Comparison of ENCODE assay signal across 8 mouse cellular contexts in genomic region chr8:26698580-26698979, GRCm38 (mm10).
DNase-seq lines count a peak whose midpoint lies in the region; ATAC-seq and TF ChIP-seq lines count a peak whose summit lies in the region.

No protein-coding gene starts in this region.

- DNase-seq in liver, adult 2 months (ENCODE audit: extremely low read depth, low read depth, low spot score), result peak; percentile 60
- DNase-seq in liver, embryonic 11.5 days (ENCODE audit: low spot score), result no peak
- DNase-seq in heart, postnatal 10 days, result peak; percentile 13 to 18
- DNase-seq in lung, postnatal 10 days, result peak; percentile 50
- peak; percentile 5 to 10 for DNase-seq in thymus, postnatal 10 days (ENCODE audit: low spot score in 2 of 2)
- no peak for DNase-seq in cerebellum, postnatal 14 days
- DNase-seq in urinary bladder, postnatal 25 days (ENCODE audit: low spot score), result no peak

- H3K27me3 ChIP-seq in liver, adult 2 months (ENCODE audit: control insufficient read depth, insufficient read depth, low read length), result peaks cover 2% of the 10 kb centered on the region; the same call in 1 of the 2 replicates
- H3K27me3 ChIP-seq in liver, embryonic 11.5 days (replicated peaks; ENCODE audit: control insufficient read depth, insufficient read depth, low read length), result no peaks in the 10 kb centered on the region
- peaks cover 12% of the 10 kb centered on the region for H3K27me3 ChIP-seq in neural tube, embryonic 15.5 days (replicated peaks)

- H3K9me3 ChIP-seq in liver, embryonic 11.5 days (ENCODE audit: control insufficient read depth, low read length), result no peaks in the 10 kb centered on the region
- H3K9me3 ChIP-seq in neural tube, embryonic 15.5 days (replicated peaks), result no peaks in the 10 kb centered on the region

- H3K4me2 ChIP-seq in liver, embryonic 11.5 days, result no peak overlapping the region
- H3K4me2 ChIP-seq in neural tube, embryonic 15.5 days, result no peak overlapping the region

- no peaks in the 10 kb centered on the region for H3K36me3 ChIP-seq in liver, adult 2 months (ENCODE audit: control insufficient read depth, insufficient read depth, low read length)
- no peaks in the 10 kb centered on the region for H3K36me3 ChIP-seq in liver, embryonic 11.5 days (ENCODE audit: control insufficient read depth, insufficient read depth, low read length)
- no peaks in the 10 kb centered on the region for H3K36me3 ChIP-seq in neural tube, embryonic 15.5 days

- TF ChIP-seq POLR2A in liver, adult 2 months (IDR thresholded peaks at IDR 0.05; ENCODE audit: extremely low read depth, insufficient read depth, low read length), result no peak

- intact Hi-C loops in heart, postnatal 10 days (cut with DNase I), result no loop called here

- no peak overlapping the region for H3K4me3 ChIP-seq in liver, adult 2 months (ENCODE audit: insufficient read depth, low read depth, low read length)
- H3K4me3 ChIP-seq in liver, embryonic 11.5 days (ENCODE audit: low read depth, low read length), result no peak overlapping the region
- H3K4me3 ChIP-seq in neural tube, embryonic 15.5 days (replicated peaks), result no peak overlapping the region

- no peak for ATAC-seq in liver, embryonic 11.5 days (replicated peaks; ENCODE audit: low FRiP score)
- ATAC-seq in neural tube, embryonic 15.5 days (ENCODE audit: low FRiP score), result no peak

- no peaks in the 10 kb centered on the region for H3K4me1 ChIP-seq in liver, adult 2 months (ENCODE audit: control insufficient read depth, insufficient read depth, low read length)
- no peaks in the 10 kb centered on the region for H3K4me1 ChIP-seq in liver, embryonic 11.5 days (replicated peaks; ENCODE audit: control insufficient read depth, insufficient read depth, low read length)
- H3K4me1 ChIP-seq in neural tube, embryonic 15.5 days, result 0 out of 2 replicates have a peak, but pooled peaks cover 2% of the 10 kb centered on the region

- no peak for TF ChIP-seq CTCF in liver, adult 2 months (IDR thresholded peaks at IDR 0.05; ENCODE audit: low read depth, low read length)

- WGBS in liver, adult 2 months, result 50% methylated on average over 7 of the region's 7 CpGs
- WGBS in liver, embryonic 11.5 days, result 40% methylated on average over 7 of the region's 7 CpGs
- WGBS in neural tube, embryonic 15.5 days, result 61% methylated on average over 7 of the region's 7 CpGs

- H3K9ac ChIP-seq in liver, adult 2 months (ENCODE audit: low read depth, low read length), result no peak overlapping the region
- H3K9ac ChIP-seq in liver, embryonic 11.5 days (ENCODE audit: low read depth, low read length), result no peak overlapping the region
- no peak overlapping the region for H3K9ac ChIP-seq in neural tube, embryonic 15.5 days (replicated peaks)

- H3K27ac ChIP-seq in liver, adult 2 months (replicated peaks; ENCODE audit: insufficient read depth, low read depth, low read length), result no peak overlapping the region
- H3K27ac ChIP-seq in liver, embryonic 11.5 days (ENCODE audit: low read depth, low read length), result no peak overlapping the region
- no peak overlapping the region for H3K27ac ChIP-seq in neural tube, embryonic 15.5 days (replicated peaks)

- no peaks in the 10 kb centered on the region for H3K79me2 ChIP-seq in liver, adult 2 months (ENCODE audit: control insufficient read depth, insufficient read depth, low read length)

Comparison
In these comparisons a context has a peak if more than half of its experiments do, and no peak if none do; other contexts are left out.
1. DNase-seq: peak in liver, adult 2 months (single experiment), heart, postnatal 10 days (2 of 2), lung, postnatal 10 days (single experiment) and thymus, postnatal 10 days (2 of 2); none in liver, embryonic 11.5 days (single experiment), cerebellum, postnatal 14 days (0 of 2) and urinary bladder, postnatal 25 days (single experiment).